Mouse (Mus musculus) ovary, postnatal 14 days (tissue): ENCODE results near the gene 1700003F12Rik.

Experiments
- DNase-seq: peaks from one replicate; pipeline ENCODE4 v3.0.0; 2022; ENCODE audit warnings: low spot score

The 1700003F12Rik gene

DNA sequence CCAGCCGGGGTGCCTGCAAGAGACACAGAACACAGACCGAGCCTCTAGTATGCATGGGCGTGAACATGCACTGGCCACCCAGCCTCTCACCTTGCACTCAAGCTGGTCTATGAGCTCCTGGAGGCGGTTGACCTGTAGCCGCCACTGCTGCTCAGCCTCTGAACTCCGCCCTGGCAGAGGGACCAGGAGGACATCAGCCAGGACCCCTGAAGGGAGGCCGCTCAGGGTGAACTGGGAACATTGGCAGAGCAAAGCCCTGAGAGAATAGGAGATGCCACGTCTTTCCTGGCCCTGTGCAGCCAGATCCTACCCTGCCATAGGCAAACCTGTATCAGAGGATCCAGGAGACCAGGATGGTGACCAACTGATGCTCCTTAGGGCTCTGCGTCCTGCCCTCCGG, at the start of gene 1700003F12Rik:
1700003F12Rik (plus strand) TSS at position 375 of the 400 bp plus-strand sequence.
- DNase-seq = no peak

DNA sequence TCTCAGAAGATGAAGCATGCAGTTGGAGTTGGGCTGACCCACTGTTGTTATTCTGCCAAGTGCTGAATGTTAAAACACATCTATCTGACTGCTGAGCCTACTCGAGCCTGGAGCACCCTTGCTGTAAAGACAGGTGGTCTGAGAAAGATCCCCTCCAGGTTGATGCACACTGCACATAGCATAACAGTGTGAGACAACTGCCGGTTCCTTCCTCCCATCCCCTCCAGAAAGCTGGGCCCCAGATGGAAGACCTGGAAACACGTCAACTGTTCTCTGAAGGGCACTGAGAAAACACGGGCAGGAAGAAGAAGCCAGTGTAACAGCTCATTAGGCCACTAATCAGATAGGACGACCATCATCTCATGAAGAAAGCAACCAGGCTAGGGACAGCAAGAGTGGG, 48.3 kb upstream of the 1700003F12Rik start:
- no peak for DNase-seq

DNA sequence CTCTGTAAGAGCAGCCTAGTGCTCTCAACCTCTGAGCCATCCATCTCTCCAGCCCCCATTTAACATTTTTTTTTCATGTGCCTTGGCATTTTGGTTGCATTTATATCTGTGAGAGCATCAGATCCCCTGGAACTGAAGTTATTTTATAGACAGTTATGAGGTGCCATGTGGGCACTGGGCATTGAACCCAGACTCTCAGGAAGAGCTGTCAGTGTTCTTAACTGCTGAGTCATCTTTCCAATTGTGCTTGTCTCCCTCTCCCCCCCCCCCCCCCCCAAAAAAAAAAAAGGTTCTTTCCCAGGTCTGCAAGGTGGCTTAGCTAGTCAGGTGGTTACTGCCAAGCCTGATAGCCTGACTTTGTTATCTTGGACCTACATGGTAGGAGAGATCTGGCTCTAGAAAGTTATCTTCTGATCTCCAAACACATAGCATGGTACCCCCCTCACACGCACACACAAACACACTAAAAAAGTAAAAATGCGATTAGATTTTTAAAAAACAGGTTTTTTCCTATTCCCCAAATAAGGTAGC, 47.1 kb upstream of the 1700003F12Rik start:
- no peak for DNase-seq

DNA sequence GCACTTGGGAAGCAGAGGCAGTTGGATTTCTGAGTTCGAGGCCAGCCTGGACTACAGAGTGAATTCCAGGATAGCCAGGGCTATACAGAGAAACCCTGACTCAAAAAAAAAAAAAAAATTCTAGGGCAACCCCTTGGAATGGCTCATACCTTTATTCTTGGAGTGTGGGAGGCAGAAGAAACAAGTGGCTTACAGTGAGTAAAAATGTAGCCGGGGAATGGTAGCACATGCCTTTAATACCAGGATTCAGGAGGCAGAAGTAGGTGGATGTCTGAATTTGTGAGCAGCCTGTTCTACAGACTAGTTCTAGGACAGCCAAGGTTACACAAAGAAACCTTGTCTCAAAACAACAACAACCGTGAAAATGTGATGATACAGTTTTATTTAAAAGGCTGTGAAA, 46.1 kb upstream of the 1700003F12Rik start:
- DNase-seq = no peak

DNA sequence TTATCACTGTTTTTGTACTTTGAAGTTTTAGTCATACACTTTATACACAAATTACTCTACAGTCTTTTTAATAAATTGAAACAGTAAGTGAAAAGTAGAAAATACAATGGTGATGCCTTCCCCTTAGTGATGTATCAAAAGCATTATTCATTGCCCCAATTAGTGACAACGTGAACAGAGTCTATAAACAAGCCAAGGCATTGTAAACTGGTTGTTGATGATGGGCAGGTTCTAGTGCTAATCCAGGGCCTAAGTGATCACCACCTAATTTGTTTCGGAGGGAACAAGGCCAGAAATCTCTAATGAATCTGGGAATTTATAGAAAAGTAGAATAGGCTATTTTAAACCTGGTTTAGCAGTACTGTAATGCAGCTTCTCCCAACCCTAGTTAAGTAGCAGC, 39.8 kb upstream of the 1700003F12Rik start:
- no peak for DNase-seq

DNA sequence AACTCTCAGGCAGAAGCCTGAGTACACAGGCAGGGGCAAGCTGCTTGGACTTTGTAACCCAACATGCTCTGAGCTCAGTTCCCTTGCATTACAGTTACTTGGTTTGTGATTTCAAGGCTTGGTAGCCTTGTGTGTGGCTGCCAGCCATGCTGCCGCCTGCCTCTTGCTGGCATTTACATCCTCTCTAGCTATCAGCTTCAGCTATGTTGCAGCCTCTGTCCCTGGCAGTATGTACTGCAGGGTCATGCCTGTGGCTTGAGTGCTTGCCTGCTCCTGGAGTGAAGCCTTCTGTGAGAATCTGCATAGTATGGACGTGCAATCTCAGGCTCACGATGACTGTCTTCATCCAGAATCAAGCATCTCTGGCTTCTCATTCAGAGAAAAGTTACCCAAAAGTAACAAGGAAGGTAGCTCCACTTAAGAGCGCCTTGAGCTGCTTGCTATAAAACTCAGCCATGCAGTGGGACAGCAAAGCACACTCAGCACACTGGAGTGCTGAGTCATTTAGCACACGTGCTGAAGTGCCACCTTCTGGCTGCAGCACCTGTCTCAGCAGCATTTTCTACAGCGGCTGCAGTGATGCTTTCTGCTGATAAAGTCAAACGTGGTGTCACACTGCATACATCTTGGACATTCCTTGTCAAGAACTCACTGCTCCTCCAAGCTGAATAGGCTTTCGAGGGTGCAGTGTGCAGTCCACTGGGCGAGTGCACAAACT, 39.2 kb upstream of the 1700003F12Rik start:
- DNase-seq = no peak

DNA sequence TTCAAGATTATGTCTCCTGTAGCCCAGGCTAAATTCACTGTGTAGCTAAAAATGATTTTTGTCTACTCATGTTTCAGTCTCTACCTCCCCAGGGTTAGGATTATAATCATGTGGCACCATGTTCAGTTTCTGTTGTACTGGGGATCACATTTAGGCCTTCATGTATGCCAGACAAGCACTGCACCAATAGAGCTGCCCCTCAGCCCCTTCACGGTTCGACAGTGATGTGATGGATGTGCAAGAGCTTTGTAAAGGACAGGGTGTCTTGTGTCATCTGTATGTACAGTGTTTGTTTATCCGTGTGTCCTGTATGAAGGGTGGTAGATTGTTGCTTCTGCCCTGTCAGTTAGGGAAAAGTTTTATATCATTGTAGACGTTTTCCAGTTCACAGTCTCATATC, 38.4 kb upstream of the 1700003F12Rik start:
- no peak for DNase-seq

DNA sequence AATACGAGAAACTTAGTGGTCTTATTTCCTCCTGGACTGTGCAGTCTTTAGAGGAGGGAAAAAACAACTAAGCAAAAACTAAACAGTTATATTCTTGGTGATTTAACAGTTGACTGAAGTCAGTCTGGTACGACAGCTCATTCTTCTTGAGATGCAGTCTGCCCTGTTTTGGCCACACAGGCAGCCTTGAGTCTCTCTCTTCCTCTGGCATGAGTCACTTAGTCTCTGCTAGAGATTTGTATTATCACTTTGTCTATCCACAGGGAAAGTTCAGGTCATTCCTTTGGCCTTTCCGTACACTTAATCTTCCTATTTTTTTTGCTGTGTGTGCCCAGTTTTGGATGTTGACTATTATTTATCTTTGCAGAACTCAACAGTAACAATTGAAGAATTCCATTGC, 36.7 kb upstream of the 1700003F12Rik start:
- DNase-seq = no peak

DNA sequence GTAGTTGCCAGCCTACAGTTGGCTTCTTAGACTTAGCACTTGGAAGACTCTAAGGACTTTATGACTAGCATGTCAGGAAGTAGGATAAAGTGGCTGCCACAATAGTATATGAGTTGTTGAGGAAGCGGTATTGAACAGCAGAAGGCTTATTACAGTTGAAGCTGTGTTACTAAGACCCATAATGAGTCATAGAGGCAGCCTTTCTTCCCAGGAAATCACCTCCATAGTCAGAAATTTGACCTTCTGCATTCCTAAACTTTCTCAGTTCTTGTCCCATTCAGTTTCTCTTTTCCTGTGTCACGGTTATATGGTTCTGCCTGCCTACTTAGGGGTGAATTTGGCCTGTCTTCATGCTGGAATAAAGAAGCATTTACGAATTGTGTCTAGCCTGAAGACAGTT, 29.9 kb upstream of the 1700003F12Rik start:
- DNase-seq = no peak

DNA sequence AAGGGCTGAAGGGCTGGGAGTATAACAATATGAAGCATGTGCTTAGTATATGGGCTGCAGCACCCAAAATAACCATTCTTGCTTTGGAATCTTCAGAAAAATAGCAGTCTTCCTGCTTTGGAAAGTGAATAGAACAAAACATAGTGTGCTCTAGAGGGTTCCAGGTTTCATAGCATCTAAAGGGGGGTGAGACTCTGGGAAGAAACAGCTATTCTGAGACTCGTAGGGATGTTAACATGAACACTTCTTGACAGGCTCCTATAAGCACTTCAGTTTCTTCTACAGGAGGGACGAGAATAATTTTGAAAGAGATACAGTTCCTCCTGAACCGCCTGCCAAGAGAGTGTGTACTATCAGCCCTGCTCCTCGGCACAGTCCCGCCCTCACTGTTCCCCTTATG, 29.5 kb upstream of the 1700003F12Rik start:
- DNase-seq = no peak

DNA sequence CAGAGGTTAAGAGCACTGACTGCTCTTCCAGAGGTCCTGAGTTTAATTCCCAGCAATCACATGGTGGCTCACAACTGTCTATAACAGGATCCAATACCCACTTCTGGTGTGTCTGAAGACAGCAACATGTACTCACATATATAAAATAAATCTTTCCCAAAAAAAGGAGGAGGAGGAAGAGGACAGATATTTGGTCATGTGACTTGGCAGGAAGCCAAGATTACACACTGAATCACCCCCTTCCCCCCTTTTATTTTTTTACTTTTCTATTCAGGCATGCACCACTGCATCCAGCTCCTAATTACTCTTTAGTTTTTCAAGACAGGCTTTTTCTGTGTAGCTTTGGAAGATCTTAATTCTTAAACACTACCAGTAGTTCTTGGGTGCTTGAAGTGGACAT, 25.4 kb upstream of the 1700003F12Rik start:
- DNase-seq = no peak

DNA sequence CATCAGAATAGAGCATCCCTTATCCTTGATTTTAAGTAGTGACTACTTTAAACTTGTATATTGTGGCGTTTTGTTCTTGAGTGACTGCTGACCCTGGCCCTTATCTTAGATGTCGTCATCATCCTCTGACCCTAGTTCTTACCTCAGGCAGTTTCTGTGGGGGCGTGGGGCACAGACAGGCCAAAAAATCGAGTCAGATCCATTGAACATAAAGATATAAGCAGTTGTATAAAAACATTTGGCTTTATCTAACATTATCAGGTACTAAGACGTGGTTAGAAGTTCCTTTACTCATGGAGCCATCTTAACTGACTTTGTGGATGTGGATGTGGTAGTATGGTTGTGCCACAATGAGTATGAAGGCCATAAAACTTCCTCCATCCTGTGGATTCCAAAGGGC, 24.6 kb upstream of the 1700003F12Rik start:
- no peak for DNase-seq

DNA sequence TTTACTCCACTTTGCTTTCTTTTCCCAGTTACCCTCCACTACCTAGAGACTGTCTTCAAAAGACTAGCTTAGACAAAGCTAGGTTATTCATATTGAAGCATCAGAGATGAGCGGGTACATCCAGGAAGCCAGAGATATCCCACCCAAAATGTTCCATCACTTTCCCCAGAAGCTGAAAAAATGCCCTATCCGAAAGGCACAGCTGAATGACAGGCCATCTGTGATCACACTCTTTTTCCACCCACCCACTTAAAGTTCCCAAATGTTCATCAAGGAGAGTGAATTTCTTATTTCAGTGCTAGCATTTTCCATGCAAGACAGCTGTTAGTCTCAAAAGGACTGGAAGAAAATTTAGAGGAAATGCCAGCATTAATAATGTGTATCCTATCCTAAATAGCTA, 21.6 kb upstream of the 1700003F12Rik start:
- no peak for DNase-seq

DNA sequence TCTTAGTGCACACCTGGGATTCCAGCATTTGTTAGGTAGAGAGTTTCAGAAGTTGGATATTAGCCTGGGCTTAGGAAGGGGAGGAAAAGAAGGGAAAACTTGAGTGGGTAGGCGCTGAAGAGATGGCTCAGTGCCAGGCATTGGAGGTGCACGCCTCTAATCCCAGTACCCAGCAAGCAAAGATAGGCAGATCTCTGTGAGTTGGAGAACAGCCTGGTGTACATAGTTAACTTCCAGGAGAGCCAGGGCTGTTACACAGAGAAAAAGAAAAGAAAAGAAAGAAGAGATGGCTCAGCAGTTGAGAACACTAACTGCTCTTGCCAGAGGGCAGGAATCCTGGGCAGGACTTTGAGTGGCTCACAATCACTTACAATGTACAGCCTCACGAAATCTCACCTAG, 20.4 kb upstream of the 1700003F12Rik start:
- DNase-seq = no peak

DNA sequence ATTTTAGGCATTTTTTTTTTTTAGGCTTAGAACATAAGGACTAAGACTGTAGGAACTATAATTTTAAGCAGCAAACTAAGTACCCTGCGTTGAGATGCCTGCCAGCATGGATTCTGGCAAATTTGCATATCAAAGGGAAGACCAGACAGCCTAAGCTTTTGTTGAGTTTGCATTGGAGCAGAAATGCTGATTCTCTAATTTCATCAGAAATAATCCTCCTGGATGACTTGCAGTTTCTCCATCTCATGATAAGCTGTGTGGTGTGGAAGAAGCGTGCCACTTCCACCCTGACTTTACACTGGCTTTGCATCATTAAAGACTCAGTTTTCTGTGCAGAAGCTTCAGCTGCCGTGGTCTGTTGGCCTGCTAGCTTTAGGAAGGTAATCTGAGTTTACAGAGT, 14.0 kb upstream of the 1700003F12Rik start:
- DNase-seq = no peak

DNA sequence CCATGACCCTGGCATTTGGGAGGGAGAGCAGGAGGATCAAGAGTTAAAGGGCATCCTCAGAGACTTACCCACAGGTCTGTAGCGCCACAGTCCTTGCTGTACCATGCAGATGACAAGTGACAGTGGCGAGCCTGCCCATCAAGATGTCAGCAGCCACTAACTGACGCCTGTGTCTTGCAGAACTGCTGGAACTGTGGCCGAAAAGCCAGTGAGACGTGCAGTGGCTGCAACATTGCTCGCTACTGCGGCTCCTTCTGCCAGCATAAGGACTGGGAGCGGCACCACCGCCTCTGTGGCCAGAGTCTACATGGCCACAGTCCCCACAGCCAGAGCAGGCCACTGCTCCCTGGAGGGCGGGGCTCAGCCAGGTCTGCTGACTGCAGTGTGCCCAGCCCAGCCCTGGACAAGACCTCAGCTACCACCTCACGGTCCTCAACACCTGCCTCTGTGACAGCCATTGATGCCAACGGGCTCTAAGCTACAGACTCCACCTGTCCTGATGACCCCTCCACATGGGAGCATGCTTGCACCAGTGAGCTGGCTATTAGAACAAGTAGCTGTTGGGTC, 12.1 kb upstream of the 1700003F12Rik start:
- no peak for DNase-seq

DNA sequence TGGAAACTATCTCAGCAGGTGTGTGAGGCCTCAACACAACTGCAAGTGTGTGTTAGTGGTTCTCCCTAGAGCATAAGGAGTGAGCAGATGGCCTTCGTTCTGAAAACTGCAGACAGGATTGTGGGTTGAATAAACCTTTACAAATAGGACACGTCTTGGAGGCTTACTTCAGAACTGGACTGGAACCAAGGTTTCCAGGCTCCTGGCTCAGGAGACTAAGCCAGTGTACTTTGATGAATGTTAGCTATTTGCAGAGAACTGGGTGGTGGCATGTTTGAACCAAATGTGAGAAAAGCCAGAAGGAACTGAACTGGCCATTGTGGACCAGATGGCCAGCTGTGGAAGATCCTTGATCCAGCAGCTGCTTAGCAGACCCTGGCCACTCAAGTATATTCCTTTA, 8.6 kb upstream of the 1700003F12Rik start:
- no peak for DNase-seq

DNA sequence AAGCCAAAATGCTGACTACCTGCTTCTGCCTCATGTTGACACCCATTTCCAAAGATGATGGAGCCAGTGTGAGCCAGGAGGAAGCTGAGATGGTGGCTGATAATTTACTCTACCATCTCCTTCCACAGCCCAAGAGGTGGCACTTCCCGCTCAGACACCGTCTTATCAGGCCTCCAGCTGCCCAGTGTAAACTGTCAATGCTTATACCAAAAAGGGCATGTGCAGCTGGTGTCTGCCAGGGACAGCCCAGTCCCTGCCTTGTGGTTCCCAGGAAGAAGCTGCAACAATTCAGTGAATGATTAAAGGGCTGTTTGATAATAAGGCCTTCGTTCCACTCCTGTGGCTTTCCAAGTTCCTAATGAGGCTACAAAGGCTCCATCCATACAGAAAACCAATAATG, 8.2 kb upstream of the 1700003F12Rik start:
- DNase-seq = no peak

DNA sequence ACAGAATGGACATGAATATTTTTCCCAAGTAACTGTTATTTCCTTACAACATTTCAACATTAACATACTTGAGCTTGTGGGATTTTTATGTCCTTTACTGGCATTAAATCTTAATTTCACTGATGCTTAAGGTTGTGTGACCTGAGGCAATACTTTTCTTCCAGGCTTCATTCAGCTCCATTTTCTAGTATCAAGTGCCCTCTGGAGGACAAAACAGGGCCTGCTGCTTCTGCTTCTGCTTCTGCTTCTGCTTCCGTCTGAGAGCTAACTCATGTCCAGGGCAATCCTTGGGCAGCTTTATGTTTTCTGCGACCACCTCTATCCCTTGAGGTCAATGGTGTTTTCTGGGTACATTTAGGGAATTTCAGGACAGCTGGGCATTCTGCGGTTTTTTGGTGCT, 7.2 kb upstream of the 1700003F12Rik start:
- DNase-seq = no peak

DNA sequence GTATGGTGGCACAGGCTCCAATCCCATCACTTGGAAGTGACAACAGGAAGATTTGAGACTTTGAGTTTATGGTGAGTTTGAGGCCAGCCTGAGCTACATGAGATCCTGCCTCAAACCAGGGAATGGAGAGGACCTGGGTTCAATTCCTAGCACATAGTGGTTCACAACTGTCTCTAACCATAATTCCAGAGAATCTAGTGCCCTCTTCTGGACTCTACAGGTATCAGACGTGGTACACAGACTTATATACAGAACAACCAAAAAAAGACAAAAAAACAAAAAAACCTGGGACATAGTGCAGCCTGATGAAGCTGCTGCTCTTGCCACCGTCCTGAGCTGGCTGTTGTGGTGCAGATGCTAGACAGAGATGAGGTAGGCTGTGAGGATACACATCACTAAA, 5.3 kb upstream of the 1700003F12Rik start:
- DNase-seq = no peak

DNA sequence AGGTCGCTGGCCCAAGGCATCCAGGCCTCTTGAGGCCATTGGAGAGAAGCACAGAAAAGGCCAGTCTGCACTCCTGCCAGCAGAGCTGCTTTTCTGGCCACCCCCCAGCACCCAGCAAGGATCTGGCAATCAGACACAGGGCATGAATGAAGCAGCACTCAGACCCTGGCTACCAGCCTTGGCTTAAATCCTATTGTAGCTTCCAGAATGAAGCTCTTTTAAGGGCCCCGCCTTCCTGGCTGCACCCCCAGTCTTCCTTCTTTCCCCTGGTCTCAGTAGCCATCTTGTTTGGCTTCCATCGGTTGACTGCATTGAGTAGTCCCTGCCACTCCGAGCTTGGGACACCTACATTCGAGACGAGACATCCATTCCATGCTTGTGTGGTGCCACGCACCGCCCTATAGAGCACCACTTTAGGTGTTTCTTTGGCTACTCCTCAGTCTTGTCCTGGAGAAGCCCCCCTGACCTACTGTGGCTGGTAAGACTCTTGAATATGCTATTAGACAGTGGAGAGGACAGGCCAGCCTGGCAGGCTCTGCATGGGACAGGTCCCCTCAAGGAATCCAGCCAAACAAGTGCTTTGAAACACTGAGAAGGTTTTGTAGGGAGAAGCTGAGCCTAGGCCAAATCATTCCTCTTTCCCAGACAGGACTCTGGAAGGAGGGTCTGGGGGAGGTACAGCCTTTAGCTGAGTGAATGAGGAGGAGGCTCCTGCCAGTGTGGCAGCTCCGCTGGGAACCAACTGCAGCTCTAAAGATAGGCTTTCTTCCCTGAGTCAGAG, 3.1 kb upstream of the 1700003F12Rik start:
- DNase-seq = no peak

DNA sequence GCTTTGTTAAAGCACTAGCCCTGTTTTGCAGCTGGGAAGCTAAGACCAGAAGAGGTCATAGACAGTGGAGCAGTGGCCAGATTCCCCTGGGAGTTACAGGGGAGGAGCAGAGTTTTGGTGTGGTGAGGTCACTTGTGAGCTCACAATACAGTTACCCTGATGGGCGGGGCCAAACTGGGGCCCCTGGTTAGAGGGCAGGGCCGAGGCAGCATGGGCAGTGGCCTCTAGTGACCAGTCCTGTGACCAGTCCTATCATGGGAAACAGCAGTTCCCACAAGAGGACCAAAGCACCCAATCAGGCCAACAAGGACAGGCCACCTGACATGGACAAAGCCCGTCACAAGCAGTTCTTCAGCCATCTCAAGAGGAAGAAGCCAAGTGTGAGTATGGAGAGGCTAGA, 1.8 kb downstream of the 1700003F12Rik start:
- no peak for DNase-seq
